Mouse (Mus musculus) hindbrain, embryonic 14.5 days (tissue): Measurements from ENCODE around the gene Steap4. TPM values are rescaled to one million over a fixed set of nuclear protein-coding genes. Genes with fewer than 3 reads are reported as not detected.
"Not testable (repeated sequence)": the region's sequence is repeated elsewhere in the genome, so short reads cannot be mapped to it uniquely, and the experiment has no call there.

Experiments
- ATAC-seq: fragments of 200-750 bp; cut with Nextera tagmentation; 2 replicates; pipeline ENCODE4 v1.8.0; 2017; ENCODE audit warnings: moderate number of reproducible peaks, mild to moderate bottlenecking, moderate TSS enrichment, moderate library complexity; ENCODE audit not compliant: low FRiP score
- DNase-seq: peaks from one replicate; pipeline ENCODE4 v3.0.0-alpha.2; 2015; ENCODE audit warnings: low spot score
- H3K27ac ChIP-seq: fragments of 300-500 bp; sonication (generic); 2 replicates; pipeline ENCODE4 v1.5.1; 2014; ENCODE audit warnings: mild to moderate bottlenecking, moderate library complexity
- H3K27me3 ChIP-seq: fragments of 300-500 bp; sonication (generic); 2 replicates; pipeline ENCODE4 v1.6.1; 2014; ENCODE audit warnings: mild to moderate bottlenecking, low read length, mixed read lengths; ENCODE audit not compliant: control insufficient read depth, insufficient read depth
- H3K36me3 ChIP-seq: fragments of 300-500 bp; sonication (generic); replicated peaks from 2 replicates; pipeline ENCODE4 v1.6.1; 2014; ENCODE audit not compliant: control insufficient read depth, insufficient read depth
- H3K4me1 ChIP-seq: fragments of 300-500 bp; sonication (generic); replicated peaks from 2 replicates; pipeline ENCODE4 v1.6.1; 2014; ENCODE audit warnings: antibody characterized with exemption, low read length, mixed read lengths; ENCODE audit not compliant: control insufficient read depth, insufficient read depth
- H3K4me2 ChIP-seq: fragments of 300-500 bp; sonication (generic); replicated peaks from 2 replicates; pipeline ENCODE4 v1.6.1; 2014; ENCODE audit warnings: mild to moderate bottlenecking, moderate library complexity
- H3K4me3 ChIP-seq: fragments of 300-500 bp; sonication (generic); replicated peaks from 2 replicates; pipeline ENCODE4 v1.5.1; 2014; ENCODE audit warnings: mild to moderate bottlenecking, low read length
- H3K9ac ChIP-seq: fragments of 300-500 bp; sonication (generic); 2 replicates; pipeline ENCODE4 v1.6.1; 2014
- H3K9me3 ChIP-seq: fragments of 300-500 bp; sonication (generic); 2 replicates; pipeline ENCODE4 v1.6.1; 2016; ENCODE audit warnings: low read length; ENCODE audit not compliant: control insufficient read depth
- WGBS: fragments of 180-500 bp; shearing (Covaris S2); extraction: QIAGEN DNeasy Blood & Tissue Kit; methylation state at CpG from one replicate; pipeline ENCODE4 v1.1.7; 2014; 5-methylcytosine and 5-hydroxymethylcytosine counted together
- polyA plus RNA-seq: library from polyadenylated mRNA; unstranded; fragments of >200 nt; fragmentation: Nextera tagmentation; extraction: Ambion mirVana; gene quantifications from 2 replicates; pipeline ENCODE4 v1.2.1, GENCODE M21; 2014

Steap4 gene
- polyA plus RNA-seq, 1 experiment from 2014 or later, result 0.13 TPM

- H3K9me3 ChIP-seq, result no peaks in the 10 kb centered on the region
- DNase-seq (no peak), ATAC-seq (no peak)
- H3K4me2 ChIP-seq, result no peak overlapping the region
- no peaks in the 10 kb centered on the region for H3K27me3 ChIP-seq
- H3K4me3 ChIP-seq, result no peak overlapping the region
- no peaks in the 10 kb centered on the region for H3K4me1 ChIP-seq
- WGBS, result 87% methylated on average over 11 of the region's 11 CpGs
- H3K36me3 ChIP-seq, result no peaks in the 10 kb centered on the region
- no peak overlapping the region for H3K9ac ChIP-seq
- no peak overlapping the region for H3K27ac ChIP-seq
These were observed 14.4 kb downstream of the Steap4 start for GRCm38 (mm10) chr5:7974522-7975197.

GRCm38 (mm10) chr5:7980586-7980985, 20.3 kb downstream of the Steap4 start:
- 86% methylated on average over 5 of the region's 5 CpGs for WGBS
- Histone ChIP-seq H3K9ac (no peak overlapping the region), H3K27me3 (no peaks in the 10 kb centered on the region), H3K27ac (no peak overlapping the region), H3K36me3 (no peaks in the 10 kb centered on the region), H3K4me3 (no peak overlapping the region), H3K4me2 (no peak overlapping the region), H3K9me3 (no peaks in the 10 kb centered on the region), H3K4me1 (no peaks in the 10 kb centered on the region)
- ATAC-seq, result no peak
- no peak for DNase-seq

- H3K9me3 ChIP-seq, result no peaks in the 10 kb centered on the region
- H3K27me3 ChIP-seq, result no peaks in the 10 kb centered on the region
- ATAC-seq (no peak), DNase-seq (no peak)
- 85% methylated on average over 1 of the region's 1 CpGs for WGBS
- no peaks in the 10 kb centered on the region for H3K4me1 ChIP-seq
- no peaks in the 10 kb centered on the region for H3K36me3 ChIP-seq
- no peak overlapping the region for H3K27ac ChIP-seq
- no peak overlapping the region for H3K9ac ChIP-seq
- no peak overlapping the region for H3K4me3 ChIP-seq
- no peak overlapping the region for H3K4me2 ChIP-seq
These were observed 27.7 kb downstream of the Steap4 start for GRCm38 (mm10) chr5:7987962-7988361.

- H3K9ac ChIP-seq, result no peak overlapping the region
- no peak overlapping the region for H3K4me3 ChIP-seq
- no peaks in the 10 kb centered on the region for H3K36me3 ChIP-seq
- H3K27ac ChIP-seq, result no peak overlapping the region
- 86% methylated on average over 4 of the region's 4 CpGs for whole genome bisulfite sequencing
- ATAC-seq, result no peak
- H3K27me3 ChIP-seq, result no peaks in the 10 kb centered on the region
- no peak for DNase-seq
- no peaks in the 10 kb centered on the region for H3K9me3 ChIP-seq
- H3K4me1 ChIP-seq, result no peaks in the 10 kb centered on the region
- H3K4me2 ChIP-seq, result no peak overlapping the region
These were observed 28.2 kb downstream of the Steap4 start for GRCm38 (mm10) chr5:7988415-7988814.

GRCm38 (mm10) chr5:7991631-7992030, 31.4 kb downstream of the Steap4 start:
- H3K4me3 ChIP-seq, H3K4me2 ChIP-seq, ATAC-seq, H3K9me3 ChIP-seq, H3K27me3 ChIP-seq, DNase-seq, H3K36me3 ChIP-seq, H3K4me1 ChIP-seq, H3K9ac ChIP-seq, H3K27ac ChIP-seq: not testable (repeated sequence)
- 96% methylated on average over 2 of the region's 2 CpGs for WGBS

DNA sequence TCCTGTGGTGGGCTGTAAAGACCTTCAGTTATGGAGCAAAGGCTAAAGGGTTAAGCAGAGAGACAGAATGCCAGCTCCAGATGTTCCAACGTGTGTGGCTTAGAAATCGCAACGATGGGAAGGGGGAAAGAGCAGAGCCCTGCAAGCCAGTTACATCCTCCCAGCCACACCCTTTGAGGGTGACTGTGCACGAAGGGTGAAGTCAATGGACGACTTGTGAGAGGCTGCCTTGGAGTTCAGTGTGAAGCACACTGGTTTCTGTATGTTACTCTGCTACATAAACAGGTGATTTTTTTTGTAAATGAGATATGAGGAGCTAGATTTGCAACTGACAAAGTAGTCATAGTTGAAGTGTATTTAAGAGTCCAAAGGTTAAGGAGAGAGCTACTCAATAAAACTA, 33.5 kb downstream of the Steap4 start:
- Histone ChIP-seq H3K36me3 (no peaks in the 10 kb centered on the region), H3K9me3 (no peaks in the 10 kb centered on the region), H3K4me3 (no peak overlapping the region), H3K9ac (no peak overlapping the region), H3K27me3 (no peaks in the 10 kb centered on the region), H3K27ac (no peak overlapping the region), H3K4me1 (no peaks in the 10 kb centered on the region), H3K4me2 (no peak overlapping the region)
- DNase-seq, result no peak
- ATAC-seq, result no peak
- 70% methylated on average over 5 of the region's 5 CpGs for WGBS

GRCm38 (mm10) chr5:7995288-7995897, 35.1 kb downstream of the Steap4 start:
- Histone ChIP-seq H3K4me1 (no peaks in the 10 kb centered on the region), H3K27me3 (no peaks in the 10 kb centered on the region), H3K4me2 (no peak overlapping the region), H3K9ac (no peak overlapping the region), H3K9me3 (no peaks in the 10 kb centered on the region), H3K27ac (no peak overlapping the region), H3K36me3 (no peaks in the 10 kb centered on the region), H3K4me3 (no peak overlapping the region)
- peak; percentile 35; the same call in 1 of the 2 replicates for ATAC-seq
- DNase-seq, result no peak
- WGBS, result 94% methylated on average over 1 of the region's 1 CpGs

GRCm38 (mm10) chr5:7996401-7997044, 36.3 kb downstream of the Steap4 start:
- ATAC-seq (peak; percentile 68; the same call in 1 of the 2 replicates), DNase-seq (peak; percentile 78)
- Histone ChIP-seq H3K4me2 (no peak overlapping the region), H3K27ac (no peak overlapping the region), H3K36me3 (no peaks in the 10 kb centered on the region), H3K4me1 (no peaks in the 10 kb centered on the region), H3K4me3 (no peak overlapping the region), H3K27me3 (no peaks in the 10 kb centered on the region), H3K9ac (no peak overlapping the region), H3K9me3 (no peaks in the 10 kb centered on the region)
- WGBS, result 60% methylated on average over 8 of the region's 8 CpGs

- DNase-seq (no peak), ATAC-seq (no peak)
- 90% methylated on average over 2 of the region's 2 CpGs for WGBS
- H3K9ac ChIP-seq, result no peak overlapping the region
- H3K4me2 ChIP-seq, result no peak overlapping the region
- no peaks in the 10 kb centered on the region for H3K36me3 ChIP-seq
- H3K27ac ChIP-seq, result no peak overlapping the region
- no peaks in the 10 kb centered on the region for H3K4me1 ChIP-seq
- no peak overlapping the region for H3K4me3 ChIP-seq
- H3K27me3 ChIP-seq, result no peaks in the 10 kb centered on the region
- H3K9me3 ChIP-seq, result no peaks in the 10 kb centered on the region
These were observed 36.8 kb downstream of the Steap4 start for GRCm38 (mm10) chr5:7997086-7997485.
